Mouse (Mus musculus) midbrain, embryonic 14.5 days (tissue): ENCODE measurements around the gene Gpr152. TPM values are rescaled to one million over a fixed set of nuclear protein-coding genes. Genes with fewer than 3 reads are reported as not detected.

Experiments used
- ATAC-seq: fragments of 200-750 bp; cut with Nextera tagmentation; 2 replicates; pipeline ENCODE4 v1.8.0; 2017; ENCODE audit warnings: moderate number of reproducible peaks, moderate library complexity; ENCODE audit not compliant: low FRiP score, low TSS enrichment
- DNase-seq: peaks from one replicate; pipeline ENCODE4 v3.0.0-alpha.2; 2015
- H3K27ac ChIP-seq: fragments of 300-500 bp; sonication (generic); replicated peaks from 2 replicates; pipeline ENCODE4 v1.5.1; 2014; ENCODE audit warnings: mild to moderate bottlenecking, low read depth, low read length, moderate library complexity
- H3K27me3 ChIP-seq: fragments of 300-500 bp; sonication (generic); 2 replicates; pipeline ENCODE4 v1.6.1; 2014; ENCODE audit warnings: low read length, control low read depth, mixed read lengths; ENCODE audit not compliant: control insufficient read depth, insufficient read depth
- H3K36me3 ChIP-seq: fragments of 300-500 bp; sonication (generic); 2 replicates; pipeline ENCODE4 v1.6.1; 2014; ENCODE audit warnings: low read length, control low read depth; ENCODE audit not compliant: control insufficient read depth, insufficient read depth
- H3K4me1 ChIP-seq: fragments of 300-500 bp; sonication (generic); 2 replicates; pipeline ENCODE4 v1.6.1; 2014; ENCODE audit warnings: mild to moderate bottlenecking, antibody characterized with exemption, low read length, control low read depth; ENCODE audit not compliant: control insufficient read depth, insufficient read depth
- H3K4me2 ChIP-seq: fragments of 300-500 bp; sonication (generic); 2 replicates; pipeline ENCODE4 v1.6.1; 2014; ENCODE audit warnings: mild to moderate bottlenecking, low read length, moderate library complexity
- H3K4me3 ChIP-seq: fragments of 300-500 bp; sonication (generic); replicated peaks from 2 replicates; pipeline ENCODE4 v1.5.1; 2014; ENCODE audit warnings: low read depth, low read length
- H3K9ac ChIP-seq: fragments of 300-500 bp; sonication (generic); replicated peaks from 2 replicates; pipeline ENCODE4 v1.6.1; 2014; ENCODE audit warnings: mild to moderate bottlenecking, low read length, moderate library complexity
- H3K9me3 ChIP-seq: fragments of 300-500 bp; sonication (generic); 2 replicates; pipeline ENCODE4 v1.6.1; 2016; ENCODE audit warnings: low read length, control low read depth, mixed read lengths; ENCODE audit not compliant: control insufficient read depth
- WGBS: fragments of 180-500 bp; shearing (Covaris S2); extraction: QIAGEN DNeasy Blood & Tissue Kit; methylation state at CpG from one replicate; pipeline ENCODE4 v1.1.7; 2014; 5-methylcytosine and 5-hydroxymethylcytosine counted together
- polyA plus RNA-seq: library from polyadenylated mRNA; unstranded; fragments of >200 nt; fragmentation: Nextera tagmentation; extraction: Ambion mirVana; gene quantifications from 2 replicates; pipeline ENCODE4 v1.2.1, GENCODE M21; 2014

Gpr152 gene
- polyA plus RNA-seq, 1 experiment from 2014 or later: not detected

- H3K27me3 ChIP-seq: no peaks in the 10 kb centered on the region
- H3K9me3 ChIP-seq: 0 out of 2 replicates have a peak, but pooled peaks cover 4% of the 10 kb centered on the region
- WGBS: 90% methylated on average over 11 of the region's 11 CpGs
- H3K4me3 ChIP-seq: peak overlapping the region; percentile 80
- peaks cover 32% of the 10 kb centered on the region for H3K36me3 ChIP-seq
- ATAC-seq (no peak), DNase-seq (no peak)
- H3K9ac ChIP-seq: peak overlapping the region; percentile 81
- no peak overlapping the region for H3K27ac ChIP-seq
- peak overlapping the region; percentile 86 for H3K4me2 ChIP-seq
- peaks cover 15% of the 10 kb centered on the region; the same call in 1 of the 2 replicates for H3K4me1 ChIP-seq
These were observed 9.7 kb downstream of the Gpr152 start for GRCm38 (mm10) chr19:4149283-4149682.

DNA sequence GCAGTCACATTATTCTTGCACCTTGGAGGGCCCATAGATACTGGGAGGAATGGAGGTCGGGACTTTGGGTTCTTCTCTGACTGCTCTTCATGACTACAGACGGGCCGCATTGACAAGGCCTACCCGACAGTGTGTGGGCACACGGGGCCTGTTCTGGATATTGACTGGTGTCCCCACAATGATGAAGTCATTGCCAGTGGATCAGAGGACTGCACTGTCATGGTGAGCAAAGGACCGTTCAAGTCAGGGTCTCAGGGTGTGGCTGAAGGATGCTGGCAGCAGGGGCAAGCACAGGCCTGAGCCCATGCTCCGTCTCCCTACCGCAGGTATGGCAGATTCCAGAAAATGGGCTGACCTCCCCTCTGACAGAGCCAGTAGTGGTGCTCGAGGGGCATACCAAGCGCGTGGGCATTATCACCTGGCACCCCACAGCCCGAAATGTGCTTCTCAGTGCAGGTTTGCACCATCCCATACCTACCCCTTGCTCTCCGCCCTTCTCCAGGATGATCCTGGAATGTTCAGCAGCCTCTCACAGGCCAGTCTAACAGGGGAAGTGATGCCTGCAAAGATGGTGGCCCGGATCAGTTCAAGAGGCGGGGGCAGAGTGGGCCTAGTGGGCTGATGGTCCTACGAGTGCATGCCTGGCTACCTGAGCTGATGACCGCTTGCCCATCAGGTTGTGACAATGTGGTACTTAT, 10.3 kb downstream of the Gpr152 start:
- ATAC-seq (no peak), DNase-seq (no peak)
- Histone ChIP-seq H3K36me3 (peaks cover 32% of the 10 kb centered on the region), H3K4me1 (peaks cover 15% of the 10 kb centered on the region; the same call in 1 of the 2 replicates), H3K27ac (no peak overlapping the region), H3K9me3 (0 out of 2 replicates have a peak, but pooled peaks cover 4% of the 10 kb centered on the region), H3K9ac (no peak overlapping the region), H3K4me3 (0 out of 2 replicates have a peak overlapping the region, but pooled peaks have one; percentile 2), H3K27me3 (no peaks in the 10 kb centered on the region), H3K4me2 (peak overlapping the region; percentile 86; the same call in 1 of the 2 replicates)
- WGBS: 95% methylated on average over 17 of the region's 17 CpGs

DNA sequence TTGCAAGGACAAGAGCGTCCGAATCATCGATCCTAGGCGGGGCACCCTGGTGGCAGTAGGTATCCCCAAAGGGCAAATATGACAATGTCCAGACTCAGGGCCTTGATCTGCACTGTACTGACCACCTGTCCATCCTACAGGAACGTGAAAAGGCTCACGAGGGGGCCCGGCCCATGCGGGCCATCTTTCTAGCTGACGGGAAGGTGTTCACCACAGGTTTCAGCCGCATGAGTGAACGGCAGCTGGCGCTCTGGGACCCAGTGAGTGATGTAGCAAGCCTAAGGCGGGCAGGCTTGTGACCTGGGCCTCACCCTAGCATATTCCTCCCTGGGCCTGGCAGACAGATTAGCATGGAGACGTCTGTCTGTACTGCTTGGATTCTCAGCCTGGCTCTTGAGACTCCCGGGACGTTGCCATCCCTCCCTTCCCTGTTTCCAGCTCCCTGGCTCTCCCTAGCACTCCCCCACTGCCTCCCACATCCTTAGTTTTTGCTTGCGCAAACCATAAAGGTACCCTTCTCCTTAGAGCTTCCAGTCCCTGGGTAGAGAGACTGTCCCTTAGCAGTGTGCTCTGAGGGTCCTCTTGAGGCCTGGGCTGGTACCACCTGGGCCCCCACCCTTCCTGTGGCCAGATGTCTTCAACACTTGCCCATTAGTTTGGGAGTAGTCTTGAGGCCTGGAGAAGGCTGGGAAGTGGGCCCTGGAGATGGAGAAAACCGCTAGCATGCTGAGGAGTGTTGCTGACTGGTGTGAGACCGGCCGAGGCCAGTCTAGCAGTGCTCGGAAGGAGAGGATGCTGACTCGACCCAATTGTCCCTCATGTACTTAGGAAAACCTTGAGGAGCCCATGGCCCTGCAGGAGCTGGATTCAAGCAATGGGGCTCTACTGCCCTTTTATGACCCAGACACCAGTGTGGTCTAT, 11.2 kb downstream of the Gpr152 start:
- Histone ChIP-seq H3K27me3 (no peaks in the 10 kb centered on the region), H3K36me3 (peaks cover 39% of the 10 kb centered on the region), H3K9me3 (0 out of 2 replicates have a peak, but pooled peaks cover 2% of the 10 kb centered on the region), H3K9ac (no peak overlapping the region), H3K4me2 (no peak overlapping the region), H3K4me1 (peaks cover 15% of the 10 kb centered on the region; the same call in 1 of the 2 replicates), H3K4me3 (no peak overlapping the region), H3K27ac (no peak overlapping the region)
- ATAC-seq (no peak), DNase-seq (no peak)
- WGBS: 91% methylated on average over 22 of the region's 22 CpGs

- no peak overlapping the region for H3K27ac ChIP-seq
- peaks cover 15% of the 10 kb centered on the region; the same call in 1 of the 2 replicates for H3K4me1 ChIP-seq
- WGBS: 75% methylated on average over 5 of the region's 5 CpGs
- no peak overlapping the region for H3K9ac ChIP-seq
- H3K27me3 ChIP-seq: no peaks in the 10 kb centered on the region
- no peaks in the 10 kb centered on the region for H3K9me3 ChIP-seq
- ATAC-seq (no peak), DNase-seq (no peak)
- no peak overlapping the region for H3K4me2 ChIP-seq
- H3K36me3 ChIP-seq: peaks cover 45% of the 10 kb centered on the region
- H3K4me3 ChIP-seq: no peak overlapping the region
These were observed 11.9 kb downstream of the Gpr152 start for GRCm38 (mm10) chr19:4151488-4151860.

DNA sequence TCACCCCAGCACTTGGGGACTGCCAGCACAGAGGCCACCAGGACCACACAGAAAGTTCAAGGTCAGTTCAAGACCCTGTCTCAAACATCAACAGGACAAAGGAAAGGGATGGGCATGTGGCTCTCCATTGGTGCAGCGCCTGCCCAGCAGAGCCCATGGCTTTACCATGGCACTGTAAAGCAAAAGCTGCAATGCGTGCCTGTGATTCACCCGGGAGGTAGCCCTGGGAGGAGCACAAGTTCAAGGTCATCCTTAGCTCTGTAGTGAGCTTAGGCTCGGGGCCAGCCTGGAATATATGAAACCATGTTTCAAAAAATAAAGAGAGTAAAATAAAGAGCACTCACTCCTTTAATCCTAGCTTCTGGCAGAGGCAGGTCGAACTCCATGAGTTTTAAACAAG, 12.3 kb downstream of the Gpr152 start:
- 93% methylated on average over 5 of the region's 5 CpGs for WGBS
- ATAC-seq: no peak
- no peak for DNase-seq
- Histone ChIP-seq H3K36me3 (peaks cover 49% of the 10 kb centered on the region), H3K4me3 (no peak overlapping the region), H3K27ac (no peak overlapping the region), H3K27me3 (no peaks in the 10 kb centered on the region), H3K9ac (no peak overlapping the region), H3K9me3 (no peaks in the 10 kb centered on the region), H3K4me1 (peaks cover 15% of the 10 kb centered on the region; the same call in 1 of the 2 replicates), H3K4me2 (no peak overlapping the region)

DNA sequence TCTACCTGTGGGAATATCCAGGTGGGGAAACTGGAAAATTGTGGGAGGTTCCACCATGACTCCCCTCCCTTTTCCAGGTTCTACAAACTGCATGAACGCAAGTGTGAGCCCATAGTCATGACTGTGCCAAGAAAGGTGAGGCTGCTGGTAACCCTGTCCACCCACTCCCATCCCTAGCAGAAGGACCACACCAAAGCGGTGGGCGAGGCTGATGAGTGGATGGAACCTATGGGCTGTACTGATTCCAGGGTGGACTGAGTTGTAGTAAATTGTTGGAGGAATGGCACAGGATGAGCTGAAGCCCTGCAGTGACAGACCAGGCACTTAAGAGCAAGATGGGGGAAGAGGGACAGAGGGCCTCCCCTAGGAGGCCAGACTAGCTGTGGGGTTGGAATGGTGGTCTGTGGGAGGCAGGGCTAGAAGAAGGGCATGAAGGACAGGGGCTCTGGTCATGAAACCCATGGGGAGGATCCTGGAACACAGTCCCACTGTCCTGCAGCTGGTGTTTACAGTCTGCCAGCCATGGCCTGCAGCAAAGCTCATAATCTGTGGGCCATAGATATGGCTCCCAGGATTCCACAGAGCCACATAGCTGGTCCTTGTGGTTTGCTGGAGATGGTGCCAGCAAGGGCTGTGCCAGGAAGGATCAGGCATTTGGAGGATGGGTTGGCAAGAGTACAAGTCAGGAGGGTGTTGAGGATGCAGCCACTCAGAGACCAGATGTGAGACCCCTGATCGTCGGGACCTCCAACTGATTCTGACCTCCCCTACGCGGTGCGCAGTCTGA, 13.1 kb downstream of the Gpr152 start:
- ATAC-seq (no peak), DNase-seq (no peak)
- no peak overlapping the region for H3K9ac ChIP-seq
- no peak overlapping the region for H3K27ac ChIP-seq
- H3K4me2 ChIP-seq: no peak overlapping the region
- WGBS: 90% methylated on average over 8 of the region's 8 CpGs
- peaks cover 57% of the 10 kb centered on the region for H3K36me3 ChIP-seq
- peaks cover 13% of the 10 kb centered on the region; the same call in 1 of the 2 replicates for H3K4me1 ChIP-seq
- no peaks in the 10 kb centered on the region for H3K9me3 ChIP-seq
- no peaks in the 10 kb centered on the region for H3K27me3 ChIP-seq
- no peak overlapping the region for H3K4me3 ChIP-seq

DNA sequence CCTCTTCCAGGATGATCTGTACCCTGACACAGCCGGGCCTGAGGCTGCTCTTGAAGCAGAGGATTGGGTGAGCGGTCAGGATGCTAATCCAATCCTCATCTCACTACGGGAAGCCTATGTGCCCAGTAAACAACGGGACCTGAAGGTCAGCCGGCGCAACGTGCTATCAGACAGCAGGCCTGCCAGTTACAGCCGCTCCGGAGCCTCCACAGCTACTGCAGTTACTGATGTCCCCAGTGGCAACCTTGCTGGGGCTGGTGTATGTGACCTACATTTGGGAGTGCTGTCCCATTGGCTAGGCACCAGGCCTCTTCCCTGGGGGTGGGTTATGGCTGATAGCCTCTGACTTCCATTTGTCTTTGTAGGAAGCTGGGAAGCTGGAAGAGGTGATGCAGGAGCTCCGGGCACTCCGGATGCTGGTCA, 13.7 kb downstream of the Gpr152 start, which contains the start of gene Ptprcap:
Ptprcap (plus strand) TSS at position 373 of the 423 bp plus-strand sequence.
- Histone ChIP-seq H3K27ac (no peak within 1 kb of the TSS), H3K4me1 (peaks cover 8% of the 10 kb centered on the region; the same call in 1 of the 2 replicates)
- no peak for DNase-seq

More for the DNA sequence above, 13.7 kb downstream of the Gpr152 start, which contains the start of gene Ptprcap:
- WGBS: 81% methylated on average over 11 of the region's 11 CpGs
- Histone ChIP-seq H3K4me3 (no peak within 1 kb of the TSS), H3K9me3 (no peaks in the 10 kb centered on the region), H3K4me2 (no peak within 1 kb of the TSS), H3K27me3 (no peaks in the 10 kb centered on the region), H3K36me3 (peaks cover 63% of the 10 kb centered on the region), H3K9ac (no peak within 1 kb of the TSS)
- ATAC-seq: no peak
